In the genomic region with DNA sequence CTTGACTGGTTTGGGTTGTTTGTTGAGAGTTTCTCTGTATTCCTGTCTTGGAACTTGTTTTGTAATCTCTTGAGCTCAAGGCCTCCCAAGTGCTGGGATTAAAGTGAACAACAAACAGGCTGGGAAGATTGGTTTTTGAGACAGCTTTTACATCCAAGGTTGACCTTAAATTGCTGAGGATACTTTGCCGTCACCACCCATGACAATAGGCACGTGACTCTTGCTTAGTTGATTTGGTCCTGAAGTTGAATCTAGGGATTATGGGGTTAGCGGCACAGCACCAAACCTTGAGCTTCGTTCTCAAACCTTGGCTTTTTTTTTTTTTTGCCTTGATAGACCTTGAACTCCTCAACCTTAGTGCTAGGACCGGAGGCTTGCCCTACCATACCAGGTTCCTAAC, we compare ENCODE assay signal across 30 mouse cellular contexts. TPM values are rescaled to one million over a fixed set of nuclear protein-coding genes. Genes with fewer than 3 reads are reported as not detected.
DNase-seq lines count a peak whose midpoint lies in the region; ATAC-seq and TF ChIP-seq lines count a peak whose summit lies in the region.
"Had no signal": no experiment of that assay in that cellular context is flagged by ENCODE, and none has a peak within 500 bp of the region (broad histone marks: within the 10 kb centered on the region; RNA-seq: fewer than 3 reads in every experiment).

No protein-coding gene starts in this region.

- no peaks in the 10 kb centered on the region for H3K27me3 ChIP-seq in liver, embryonic 12.5 days (replicated peaks)
- H3K27me3 ChIP-seq in ES-Bruce4 (ENCODE audit: control insufficient read depth, insufficient read depth, low read length, poor library complexity, severe bottlenecking), result no peaks in the 10 kb centered on the region
- H3K27me3 ChIP-seq in embryonic facial prominence, embryonic 10.5 days (replicated peaks; ENCODE audit: low read depth, poor library complexity, severe bottlenecking), result no peaks in the 10 kb centered on the region
- H3K27me3 ChIP-seq: embryonic facial prominence, embryonic 15.5 days; forebrain, embryonic 15.5 days; limb, embryonic 12.5 days; lung, embryonic 15.5 days; neural tube, embryonic 15.5 days; Patski had no signal

- no peak for TF ChIP-seq CTCF in ES-Bruce4 (IDR thresholded peaks at IDR 0.05; ENCODE audit: low read depth, low read length)
- no peak for TF ChIP-seq CTCF in cortical plate, adult 2 months (IDR thresholded peaks at IDR 0.05; ENCODE audit: extremely low read depth, insufficient read depth, low read length)

- no peak for DNase-seq in liver
- DNase-seq in naive thymus-derived CD4-positive, alpha-beta T cell, adult 2 months (ENCODE audit: low read depth), result peak; percentile 29
- DNase-seq in embryonic facial prominence, embryonic 10.5 days (ENCODE audit: low spot score), result no peak
- no peak for DNase-seq in neural tube, embryonic 10.5 days (ENCODE audit: extremely low spot score, low spot score)
- DNase-seq: adrenal gland, postnatal 25 days; cerebellum, adult 11-12 months; cerebellum, adult 9-11 months; gastrocnemius, adult 2 months; gastrocnemius, postnatal 36 days; heart, postnatal 14 days; kidney, adult 8-10 months; kidney, postnatal 10 days; layer of hippocampus, adult 9-11 months; retina, postnatal 1 day; right cerebral cortex, postnatal 14 days had no signal

- H3K4me1 ChIP-seq in liver, embryonic 12.5 days, result peaks cover 27% of the 10 kb centered on the region
- no peaks in the 10 kb centered on the region for H3K4me1 ChIP-seq in ES-Bruce4 (ENCODE audit: control insufficient read depth, insufficient read depth, low read length)
- peaks cover 11% of the 10 kb centered on the region for H3K4me1 ChIP-seq in cortical plate, adult 2 months (ENCODE audit: control insufficient read depth, insufficient read depth, low read length)
- peaks cover 24% of the 10 kb centered on the region for H3K4me1 ChIP-seq in embryonic facial prominence, embryonic 10.5 days

- TF ChIP-seq POLR2A in ES-Bruce4 (IDR thresholded peaks at IDR 0.05; ENCODE audit: insufficient read depth, low read length), result no peak
- 0 out of 2 replicates have a peak, but pooled peaks have one; percentile 19 for TF ChIP-seq POLR2A in cortical plate, adult 2 months (IDR thresholded peaks at IDR 0.05; ENCODE audit: extremely low read depth, insufficient read depth, low read length)

- H3K4me3 ChIP-seq in liver, embryonic 12.5 days, result no peak overlapping the region
- no peak overlapping the region for H3K4me3 ChIP-seq in ES-Bruce4 (ENCODE audit: low read depth, low read length)
- no peak overlapping the region for H3K4me3 ChIP-seq in cortical plate, adult 2 months (ENCODE audit: insufficient read depth, low read length)
- H3K4me3 ChIP-seq in embryonic facial prominence, embryonic 10.5 days, result no peak overlapping the region
- H3K4me3 ChIP-seq: embryonic facial prominence, embryonic 15.5 days; forebrain, embryonic 15.5 days; limb, embryonic 12.5 days; lung, embryonic 15.5 days; midbrain, embryonic 10.5 days; neural tube, embryonic 15.5 days had no signal

- peaks cover 61% of the 10 kb centered on the region for H3K36me3 ChIP-seq in liver, embryonic 12.5 days
- peaks cover 39% of the 10 kb centered on the region for H3K36me3 ChIP-seq in ES-Bruce4 (ENCODE audit: control insufficient read depth, insufficient read depth, low read length, poor library complexity, severe bottlenecking)
- peaks cover 80% of the 10 kb centered on the region for H3K36me3 ChIP-seq in embryonic facial prominence, embryonic 10.5 days (replicated peaks)

- no peak overlapping the region for H3K9ac ChIP-seq in liver, embryonic 12.5 days
- no peak overlapping the region for H3K9ac ChIP-seq in ES-Bruce4 (ENCODE audit: low read depth, poor library complexity, severe bottlenecking)
- H3K9ac ChIP-seq: embryonic facial prominence, embryonic 15.5 days; forebrain, embryonic 15.5 days; limb, embryonic 12.5 days; liver, embryonic 14.5 days; lung, embryonic 15.5 days; neural tube, embryonic 15.5 days had no signal

- H3K4me2 ChIP-seq in liver, embryonic 12.5 days, result no peak overlapping the region
- H3K4me2 ChIP-seq: embryonic facial prominence, embryonic 15.5 days; forebrain, embryonic 15.5 days; limb, embryonic 12.5 days; lung, embryonic 15.5 days; neural tube, embryonic 15.5 days had no signal

- H3K27ac ChIP-seq in liver, embryonic 12.5 days, result peak overlapping the region; percentile 43; the same call in 1 of the 2 replicates
- H3K27ac ChIP-seq in ES-Bruce4 (ENCODE audit: insufficient read depth, low read length), result peak overlapping the region; percentile 64; the same call in 1 of the 2 replicates
- H3K27ac ChIP-seq in cortical plate, adult 2 months (ENCODE audit: insufficient read depth, low read length), result no peak overlapping the region
- H3K27ac ChIP-seq in embryonic facial prominence, embryonic 10.5 days (replicated peaks), result no peak overlapping the region
- H3K27ac ChIP-seq: embryonic facial prominence, embryonic 15.5 days; forebrain, embryonic 15.5 days; gastrocnemius, adult 2 months; limb, embryonic 12.5 days; liver, embryonic 14.5 days; lung, embryonic 15.5 days; midbrain, embryonic 10.5 days; neural tube, embryonic 15.5 days had no signal

- no peak for ATAC-seq in liver, embryonic 12.5 days
- ATAC-seq: CD4-positive, CD25-positive, alpha-beta regulatory T cell, adult 4 months; forebrain, embryonic 15.5 days; hindbrain, embryonic 16.5 days; intestine, embryonic 16.5 days; Patski had no signal

- no peak for TF ChIP-seq EP300 in ES-Bruce4 (IDR thresholded peaks at IDR 0.05; ENCODE audit: insufficient read depth, low read depth, low read length)

- no peaks in the 10 kb centered on the region for H3K9me3 ChIP-seq in liver, embryonic 12.5 days (replicated peaks)
- no peaks in the 10 kb centered on the region for H3K9me3 ChIP-seq in ES-Bruce4 (replicated peaks; ENCODE audit: control insufficient read depth, insufficient read depth, low read length, poor library complexity, severe bottlenecking)
- H3K9me3 ChIP-seq in embryonic facial prominence, embryonic 10.5 days, result no peaks in the 10 kb centered on the region
- H3K9me3 ChIP-seq: embryonic facial prominence, embryonic 15.5 days; forebrain, embryonic 15.5 days; G1E; limb, embryonic 12.5 days; lung, embryonic 15.5 days; midbrain, embryonic 10.5 days; neural tube, embryonic 15.5 days had no signal

- WGBS in liver, embryonic 12.5 days (ENCODE audit: insufficient replicate concordance), result 79% methylated on average over 5 of the region's 5 CpGs
- 75% methylated on average over 5 of the region's 5 CpGs for WGBS in embryonic facial prominence, embryonic 10.5 days

RNA-seq across cellular contexts. Expression of gene Tpt1, which starts 4.3 kb away (rescaled TPM):
- polyA plus RNA-seq in liver, embryonic 12.5 days (2016; fragmentation: Nextera tagmentation; extraction: Ambion mirVana), result 673 and 675 TPM in 2 replicates
- 3,060 and 3,539 TPM in 2 replicates for polyA plus RNA-seq in ES-Bruce4 (2011; ENCODE audit: insufficient read depth, insufficient read length, low read depth, missing spikeins)
- polyA plus RNA-seq in cortical plate, adult 2 months (2012; rRNA removed), result 840 and 847 TPM in 2 replicates
- polyA plus RNA-seq in embryonic facial prominence, embryonic 10.5 days (2016; fragmentation: Nextera tagmentation; extraction: Ambion mirVana), result 832 and 862 TPM in 2 replicates

Comparison
In these comparisons a context has a peak if more than half of its experiments do, and no peak if none do; other contexts are left out.
1. H3K27ac ChIP-seq: peak in liver, embryonic 12.5 days (single experiment) and ES-Bruce4 (single experiment); none in cortical plate, adult 2 months (single experiment) and embryonic facial prominence, embryonic 10.5 days (single experiment).